Mouse (Mus musculus) cerebellum, adult 8-10 months (tissue): ENCODE measurements at regions not wholly inside any gene's neighbourhood (a gene's known extent, or its start where the extent isn't known, plus 50 kb on each side); places are given as distances from the start of the nearest gene placed in this dataset.

Experiments
- DNase-seq: peaks from one replicate; pipeline ENCODE4 v3.0.0; 2022

DNA sequence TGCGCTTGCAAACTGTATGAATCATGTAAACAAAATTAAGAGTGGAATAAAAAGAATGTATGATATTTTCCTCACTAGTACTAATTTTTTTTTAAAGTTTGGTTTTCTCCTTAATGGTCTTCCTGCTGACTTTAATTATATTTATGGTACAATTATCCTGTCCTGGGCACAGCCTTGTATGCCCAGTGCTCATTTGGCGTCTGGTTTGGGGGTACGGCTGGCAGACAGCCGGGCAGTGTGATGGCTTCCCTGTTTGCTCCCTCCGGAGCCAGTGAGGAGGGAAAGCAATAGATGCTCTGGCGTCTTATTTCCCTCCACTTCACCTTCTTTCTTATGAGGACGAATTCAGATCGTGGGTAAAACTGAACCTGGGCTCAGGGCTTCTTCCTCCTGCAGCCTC lies 239.6 kb upstream of the Nfe2l3 start:
- no peak for DNase-seq

- DNase-seq, result no peak
Observed at GRCm38 (mm10) chr6:51193356-51193755, 239.1 kb upstream of the Nfe2l3 start.

DNA sequence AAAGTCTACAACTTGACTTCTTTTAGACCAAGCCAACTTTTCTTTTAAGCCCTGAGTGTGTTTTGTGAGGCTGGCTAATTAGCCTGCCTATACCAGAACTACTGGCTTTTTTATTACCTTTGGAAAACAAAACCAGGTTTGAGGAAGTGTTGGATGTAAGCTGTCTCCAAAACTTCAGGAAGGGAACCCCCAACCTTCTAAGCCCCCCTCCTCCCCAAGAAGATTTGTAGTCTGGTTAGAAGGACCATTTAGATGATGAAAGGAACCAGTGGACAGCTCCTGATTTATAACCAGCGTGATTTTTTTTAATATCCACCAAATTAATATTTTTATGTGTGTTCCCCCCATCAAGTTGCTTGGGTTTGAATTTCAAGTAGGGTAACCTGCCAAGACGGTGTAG lies 236.1 kb upstream of the Nfe2l3 start:
- DNase-seq, result no peak

GRCm38 (mm10) chr6:51197000-51197774 lies 235.3 kb upstream of the Nfe2l3 start:
- DNase-seq, result no peak

DNA sequence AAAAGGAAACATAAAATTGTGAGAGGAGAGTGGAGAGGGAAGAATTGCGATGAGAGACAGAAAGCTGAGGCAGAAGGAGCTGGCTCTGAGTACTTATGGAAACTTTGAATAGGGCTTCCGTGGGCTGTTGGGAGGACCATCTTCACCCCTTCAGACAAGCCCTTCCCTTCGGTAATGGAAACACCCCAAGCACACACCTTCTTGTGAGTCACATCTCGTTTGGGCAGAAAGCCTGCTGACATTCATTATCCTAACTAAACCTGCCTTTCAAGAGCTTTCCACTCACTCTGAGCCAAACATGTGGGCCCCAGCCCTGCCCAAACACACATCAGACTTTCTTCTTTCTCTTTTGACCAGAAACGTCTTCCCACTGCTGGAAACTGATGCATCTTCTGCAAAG lies 232.3 kb upstream of the Nfe2l3 start:
- no peak for DNase-seq

- DNase-seq, result no peak
Observed at GRCm38 (mm10) chr6:51200837-51201236, 231.6 kb upstream of the Nfe2l3 start.

DNA sequence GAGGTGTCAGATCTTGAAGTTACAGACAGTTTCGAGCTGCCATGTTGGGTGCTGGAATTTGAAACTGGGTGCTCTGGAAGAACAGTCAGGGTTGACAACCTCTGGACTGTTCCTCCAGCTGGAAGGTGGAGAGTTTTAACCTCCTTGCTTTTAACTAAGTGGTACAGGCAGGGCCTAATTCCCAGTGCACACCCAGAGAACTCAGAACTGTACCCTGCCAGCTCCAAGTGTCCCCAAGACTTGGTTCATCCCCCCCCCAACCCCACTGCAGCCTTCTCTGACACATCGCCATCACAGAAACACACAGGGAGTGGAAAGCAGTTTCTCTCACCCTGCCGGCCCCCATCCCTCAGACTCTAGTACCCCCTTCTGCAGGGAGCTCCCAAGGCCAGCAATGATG lies 228.2 kb upstream of the Nfe2l3 start:
- no peak for DNase-seq

DNA sequence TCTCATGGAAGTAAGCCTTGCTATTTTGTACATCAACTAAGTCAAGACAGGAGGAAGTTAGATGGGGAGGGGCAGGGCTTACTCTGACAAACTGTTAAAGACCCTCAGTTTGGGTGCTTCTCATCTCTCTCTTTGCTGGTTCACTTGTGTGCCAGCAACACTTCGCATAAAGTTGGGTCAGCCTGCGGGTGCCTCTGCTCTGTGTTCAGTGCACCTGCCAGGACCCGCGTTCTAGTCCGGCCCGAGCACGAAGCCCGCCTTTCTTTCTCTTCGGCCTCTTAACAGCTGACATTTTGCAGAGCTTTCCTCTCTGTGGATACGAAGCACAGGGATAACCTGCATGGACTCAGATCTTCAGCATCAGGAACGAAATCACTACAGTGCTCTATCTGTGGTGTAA lies 227.1 kb upstream of the Nfe2l3 start:
- no peak for DNase-seq

- DNase-seq, result peak; percentile 49
Observed at GRCm38 (mm10) chr6:51206712-51207505, 225.6 kb upstream of the Nfe2l3 start.

DNA sequence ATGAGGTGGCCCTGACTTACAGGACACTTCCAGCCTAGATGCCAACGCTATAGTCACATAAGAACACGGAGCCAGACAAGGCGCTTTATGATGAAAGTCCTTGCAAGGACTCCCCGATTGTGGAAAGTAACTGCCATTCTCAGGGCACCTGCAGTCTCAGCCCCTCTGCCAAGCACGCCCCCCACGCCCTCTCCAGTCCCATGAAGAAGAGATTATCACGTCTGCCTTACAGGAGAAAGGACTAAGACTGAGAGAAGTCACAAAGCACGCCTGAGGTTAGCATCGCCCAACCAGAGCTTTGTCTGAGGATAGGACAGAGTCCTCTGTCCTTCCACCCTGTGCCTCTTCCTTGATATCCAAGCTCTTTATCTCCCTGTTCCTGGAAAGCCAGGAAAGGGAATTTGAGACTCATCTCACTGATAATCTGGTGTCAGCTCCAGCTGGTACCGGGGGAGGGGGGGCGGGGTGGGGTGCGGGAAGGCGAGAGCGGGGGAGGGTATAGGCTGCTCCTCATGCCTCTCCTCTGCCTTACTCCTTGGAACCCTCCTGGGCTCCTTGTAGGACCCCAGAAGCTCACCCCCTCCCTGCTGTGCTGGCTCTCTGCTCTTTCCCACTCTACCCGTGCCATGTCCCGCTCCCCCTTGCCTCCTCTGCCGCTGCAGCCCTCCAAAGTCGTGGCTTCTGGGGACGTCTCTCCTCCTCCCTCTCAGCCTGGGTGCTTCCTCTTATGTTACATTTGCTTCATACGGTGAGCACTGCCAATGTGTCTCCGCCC lies 224.7 kb upstream of the Nfe2l3 start:
- no peak for DNase-seq

DNA sequence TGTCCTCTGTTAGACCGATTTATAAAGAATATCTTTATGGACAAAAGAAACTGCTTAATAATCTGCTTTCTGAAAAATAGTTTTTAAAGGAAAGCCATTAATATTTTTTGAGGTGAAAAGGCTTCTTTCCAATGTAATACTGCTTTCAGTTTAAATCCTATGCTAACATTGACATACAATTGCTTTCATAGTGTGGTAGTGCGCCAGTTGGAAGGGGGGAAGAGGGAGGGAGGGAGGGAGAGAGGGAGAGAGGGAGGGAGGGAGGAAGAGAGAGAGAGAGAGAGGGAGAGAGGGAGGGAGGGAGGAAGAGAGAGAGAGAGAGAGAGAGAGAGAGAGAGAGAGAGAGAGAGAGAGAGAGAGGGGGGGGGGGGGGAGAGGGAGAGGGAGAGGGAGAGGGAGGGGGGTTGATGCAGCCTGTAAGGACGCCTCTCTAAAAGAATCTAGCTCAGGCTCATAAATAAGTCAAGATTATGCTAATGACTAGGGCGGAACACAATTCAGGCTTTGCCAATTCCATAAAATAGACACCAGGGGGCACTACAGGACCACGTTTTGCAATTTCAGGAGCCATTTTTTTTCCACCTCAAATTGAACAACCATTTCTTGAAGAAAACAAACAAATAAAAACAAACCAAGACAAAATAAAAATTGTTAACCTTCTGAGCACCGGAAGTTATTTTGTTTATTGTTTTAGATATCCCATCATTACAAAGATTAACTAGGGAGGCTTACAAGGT lies 223.6 kb upstream of the Nfe2l3 start:
- DNase-seq, result peak; percentile 51

- no peak for DNase-seq
Observed at GRCm38 (mm10) chr6:51211418-51211817, 221.1 kb upstream of the Nfe2l3 start.

- no peak for DNase-seq
Observed at GRCm38 (mm10) chr6:51212216-51212615, 220.3 kb upstream of the Nfe2l3 start.

DNA sequence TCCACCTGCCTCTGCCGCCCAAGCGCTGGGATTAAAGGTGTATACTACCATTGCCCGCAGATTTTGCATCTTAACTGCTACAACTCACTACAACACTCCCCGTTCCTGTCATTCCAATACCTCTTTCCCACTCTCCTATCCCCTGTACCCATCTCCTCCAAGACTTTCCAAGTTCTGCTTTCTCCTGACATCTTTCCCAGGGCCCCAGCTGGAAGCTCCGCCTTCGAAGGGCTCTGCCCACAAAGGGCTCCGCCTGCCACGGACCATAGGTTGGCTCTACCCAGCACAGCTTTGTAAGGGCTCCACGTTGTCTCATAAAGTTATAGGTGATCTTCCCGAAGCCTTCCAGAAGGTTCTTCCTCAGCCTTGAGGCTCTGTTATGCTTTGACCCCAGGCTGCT lies 217.1 kb upstream of the Nfe2l3 start:
- no peak for DNase-seq

- DNase-seq, result no peak
Observed at GRCm38 (mm10) chr6:51216472-51216871, 216.0 kb upstream of the Nfe2l3 start.

DNA sequence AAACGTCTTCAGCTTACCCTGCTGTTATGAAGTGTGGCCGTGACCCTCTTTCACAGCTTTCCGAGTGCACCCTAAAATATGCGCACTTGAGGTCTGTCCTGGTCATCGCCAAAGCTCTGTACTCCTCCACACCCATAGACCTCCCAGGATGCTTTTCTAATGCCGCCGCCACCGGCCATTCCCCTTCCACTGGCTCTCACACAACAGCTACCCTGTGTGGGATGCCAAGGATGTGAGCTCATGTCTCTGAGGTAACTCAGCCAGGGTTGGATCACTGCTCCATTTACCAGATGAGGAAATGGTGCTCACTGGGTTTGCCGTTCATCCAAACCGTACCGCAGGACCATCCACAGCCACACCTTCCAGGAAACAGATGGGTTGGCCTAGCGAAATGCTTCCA lies 212.8 kb upstream of the Nfe2l3 start:
- no peak for DNase-seq

- no peak for DNase-seq
Observed at GRCm38 (mm10) chr6:51220778-51221177, 211.7 kb upstream of the Nfe2l3 start.

GRCm38 (mm10) chr6:51236077-51236740 lies 196.3 kb upstream of the Nfe2l3 start:
- no peak for DNase-seq

DNA sequence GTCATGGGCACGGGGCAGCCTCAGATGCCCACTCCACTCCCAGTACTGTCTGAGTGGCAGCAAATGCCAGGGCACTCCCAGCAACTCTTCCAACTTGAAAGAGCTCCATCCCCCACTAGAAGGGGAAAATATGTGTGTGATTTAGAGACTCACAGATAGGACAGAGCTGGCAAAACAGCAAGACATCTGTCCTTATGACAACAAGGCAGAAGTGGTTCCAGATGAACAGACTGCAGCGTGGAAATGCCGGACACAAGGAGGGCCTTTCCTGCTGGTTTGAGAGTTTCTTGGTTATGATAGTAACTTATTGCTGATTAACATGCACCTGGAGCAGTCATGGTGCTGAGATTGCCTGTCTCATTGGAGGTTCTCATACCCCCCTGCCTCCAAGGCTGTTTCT lies 192.4 kb upstream of the Nfe2l3 start:
- no peak for DNase-seq

GRCm38 (mm10) chr6:51250233-51250632 lies 182.2 kb upstream of the Nfe2l3 start:
- DNase-seq, result no peak

DNA sequence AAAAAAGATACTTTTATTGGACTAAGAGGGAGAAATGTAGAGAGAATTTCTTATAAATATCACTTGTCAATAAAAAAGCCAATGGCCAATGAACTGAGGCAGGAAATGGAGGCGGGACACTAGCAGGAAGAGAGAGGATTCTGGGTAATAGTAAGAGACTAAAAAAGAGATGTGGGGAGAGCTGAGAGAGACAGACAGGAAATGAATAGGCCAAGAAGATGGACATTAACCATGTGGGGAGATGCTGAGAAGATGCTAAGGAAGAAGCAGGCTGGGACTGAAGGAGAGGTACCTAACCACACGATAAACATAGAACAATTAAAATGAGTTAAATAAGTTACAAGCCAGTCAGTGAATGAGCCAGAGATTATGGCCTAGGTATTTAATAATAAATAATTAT lies 181.0 kb upstream of the Nfe2l3 start:
- no peak for DNase-seq

DNA sequence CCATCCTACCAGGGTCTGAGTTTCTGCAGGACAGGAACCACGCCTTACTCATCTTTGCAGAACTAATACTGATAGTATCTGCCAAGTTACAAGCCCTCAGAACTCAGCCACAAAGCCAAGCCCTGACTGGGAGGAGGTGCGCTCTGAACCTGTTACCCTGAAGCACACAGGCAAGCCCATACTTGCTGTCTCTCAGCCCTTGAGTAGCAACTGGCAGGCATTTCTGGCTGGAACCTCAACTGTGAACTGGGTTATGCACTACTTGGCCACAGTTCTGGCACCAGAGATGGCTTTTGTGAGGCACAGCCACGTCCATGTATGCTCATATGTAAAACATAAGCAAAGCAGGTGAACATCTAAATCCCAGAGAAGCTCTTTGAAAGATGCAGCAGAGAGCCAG lies 179.7 kb upstream of the Nfe2l3 start:
- no peak for DNase-seq
